Mouse (Mus musculus): ENCODE measurements around the gene Plek. TPM values are rescaled to one million over a fixed set of nuclear protein-coding genes. Genes with fewer than 3 reads are reported as not detected.
A peak's percentile ranks its signal among the peaks of the same experiment; 100 is the strongest.

The Plek gene
- polyA plus RNA-seq, 1 experiment from 2014 or later = 1.4 TPM

DNA sequence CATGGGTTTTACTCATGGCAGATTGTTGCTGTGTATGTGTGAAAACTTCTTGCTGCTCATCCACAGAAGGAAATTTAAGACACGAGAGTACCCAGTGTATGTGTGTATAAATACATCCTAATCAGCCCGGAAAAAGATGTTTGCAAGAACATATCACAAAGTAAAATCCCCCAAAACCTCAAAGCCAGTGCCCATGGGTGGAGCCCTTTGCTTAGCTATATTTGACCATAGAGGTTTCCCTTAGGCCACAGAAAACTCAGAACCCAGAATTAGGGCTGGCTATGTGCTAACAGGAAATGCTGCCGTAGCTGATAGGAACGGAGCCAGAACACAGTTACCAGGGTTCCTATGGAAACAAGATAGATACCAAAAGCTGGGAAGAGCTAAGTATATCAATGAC lies 75.2 kb downstream of the Plek start:
- 68% methylated on average over 4 of the region's 4 CpGs for WGBS
- H3K9me3 ChIP-seq (replicated peaks; ENCODE audit: low read length) = no peaks in the 10 kb centered on the region
- no peak overlapping the region for H3K9ac ChIP-seq (ENCODE audit: low read depth, low read length)
- no peak for TF ChIP-seq CTCF (IDR thresholded peaks at IDR 0.05; ENCODE audit: low read depth)
- no peak overlapping the region for H3K4me2 ChIP-seq (ENCODE audit: low read length)
- H3K27ac ChIP-seq = no peak overlapping the region
- no peaks in the 10 kb centered on the region for H3K27me3 ChIP-seq (ENCODE audit: insufficient read depth, low read length)
- DNase-seq (ENCODE audit: low spot score) (peak; percentile 26), ATAC-seq (replicated peaks; ENCODE audit: low FRiP score, low read depth) (no peak)
- H3K4me3 ChIP-seq (replicated peaks; ENCODE audit: low read depth, low read length) = no peak overlapping the region
- no peaks in the 10 kb centered on the region for H3K36me3 ChIP-seq (ENCODE audit: insufficient read depth, low read length)
- H3K4me1 ChIP-seq (replicated peaks; ENCODE audit: insufficient read depth, low read length) = no peaks in the 10 kb centered on the region

- no peak overlapping the region for H3K27ac ChIP-seq
- H3K9ac ChIP-seq (ENCODE audit: low read depth, low read length) = no peak overlapping the region
- 72% methylated on average over 1 of the region's 1 CpGs for WGBS
- no peaks in the 10 kb centered on the region for H3K36me3 ChIP-seq (ENCODE audit: insufficient read depth, low read length)
- DNase-seq (ENCODE audit: low spot score) (no peak), ATAC-seq (replicated peaks; ENCODE audit: low FRiP score, low read depth) (no peak)
- no peaks in the 10 kb centered on the region for H3K27me3 ChIP-seq (ENCODE audit: insufficient read depth, low read length)
- no peaks in the 10 kb centered on the region for H3K4me1 ChIP-seq (replicated peaks; ENCODE audit: insufficient read depth, low read length)
- H3K4me3 ChIP-seq (replicated peaks; ENCODE audit: low read depth, low read length) = no peak overlapping the region
- no peak overlapping the region for H3K4me2 ChIP-seq (ENCODE audit: low read length)
- TF ChIP-seq CTCF (IDR thresholded peaks at IDR 0.05; ENCODE audit: low read depth) = no peak
- no peaks in the 10 kb centered on the region for H3K9me3 ChIP-seq (replicated peaks; ENCODE audit: low read length)
Measured at GRCm38 (mm10) chr11:16973086-16973485, 79.1 kb downstream of the Plek start.

DNA sequence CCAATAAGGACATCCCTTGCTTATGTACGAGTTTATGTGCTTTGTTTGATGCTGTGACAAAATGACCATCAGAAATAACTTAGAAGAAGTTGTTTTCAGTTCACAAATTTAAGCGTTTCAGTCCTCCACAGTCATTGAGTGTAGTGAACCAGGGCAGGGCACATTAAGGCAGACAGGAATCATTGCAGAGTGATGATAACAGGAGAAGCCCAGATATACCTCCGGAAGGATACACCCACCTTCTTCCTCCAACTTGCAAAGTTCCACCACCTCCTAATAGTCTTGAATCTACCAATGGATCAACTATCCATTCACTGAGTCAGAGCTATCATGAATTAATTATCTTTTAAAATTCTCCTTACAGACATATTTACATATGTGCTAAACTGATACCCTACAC lies 80.2 kb downstream of the Plek start:
- Histone ChIP-seq H3K36me3 (ENCODE audit: insufficient read depth, low read length) (no peaks in the 10 kb centered on the region), H3K27me3 (ENCODE audit: insufficient read depth, low read length) (no peaks in the 10 kb centered on the region), H3K4me3 (replicated peaks; ENCODE audit: low read depth, low read length) (no peak overlapping the region), H3K4me2 (ENCODE audit: low read length) (no peak overlapping the region), H3K27ac (no peak overlapping the region), H3K4me1 (replicated peaks; ENCODE audit: insufficient read depth, low read length) (no peaks in the 10 kb centered on the region), H3K9me3 (replicated peaks; ENCODE audit: low read length) (no peaks in the 10 kb centered on the region), H3K9ac (ENCODE audit: low read depth, low read length) (no peak overlapping the region)
- DNase-seq (ENCODE audit: low spot score) = no peak
- TF ChIP-seq CTCF (IDR thresholded peaks at IDR 0.05; ENCODE audit: low read depth) = no peak
- no peak for ATAC-seq (replicated peaks; ENCODE audit: low FRiP score, low read depth)
- WGBS = 87% methylated on average over 3 of the region's 3 CpGs

DNA sequence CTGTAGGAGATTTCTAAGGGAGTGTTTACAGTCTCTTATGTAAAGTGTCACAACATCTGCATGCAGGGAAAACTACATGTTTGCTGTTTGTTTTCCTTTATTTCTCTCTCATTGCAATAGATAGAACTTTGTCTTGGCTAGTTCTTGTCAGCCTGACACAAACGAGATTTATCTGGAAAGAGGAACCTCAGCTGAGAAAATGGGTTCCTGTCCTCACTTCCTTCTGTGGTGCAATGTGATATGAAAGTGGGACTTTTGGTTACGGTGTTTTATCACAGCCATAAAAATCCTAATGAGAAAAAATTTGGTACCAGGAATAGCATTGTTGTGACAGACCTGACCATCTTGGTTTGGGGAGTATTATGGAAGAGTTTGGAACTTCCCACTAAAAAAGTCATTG lies 82.5 kb downstream of the Plek start:
- H3K4me2 ChIP-seq (ENCODE audit: low read length) = no peak overlapping the region
- H3K27ac ChIP-seq = no peak overlapping the region
- no peak for DNase-seq (ENCODE audit: low spot score)
- no peak overlapping the region for H3K4me3 ChIP-seq (replicated peaks; ENCODE audit: low read depth, low read length)
- H3K4me1 ChIP-seq (replicated peaks; ENCODE audit: insufficient read depth, low read length) = no peaks in the 10 kb centered on the region
- ATAC-seq (replicated peaks; ENCODE audit: low FRiP score, low read depth) = no peak
- H3K36me3 ChIP-seq (ENCODE audit: insufficient read depth, low read length) = no peaks in the 10 kb centered on the region
- H3K9ac ChIP-seq (ENCODE audit: low read depth, low read length) = no peak overlapping the region
- no peaks in the 10 kb centered on the region for H3K9me3 ChIP-seq (replicated peaks; ENCODE audit: low read length)
- H3K27me3 ChIP-seq (ENCODE audit: insufficient read depth, low read length) = no peaks in the 10 kb centered on the region
- no peak for TF ChIP-seq CTCF (IDR thresholded peaks at IDR 0.05; ENCODE audit: low read depth)
- 52% methylated on average over 2 of the region's 2 CpGs for WGBS

DNA sequence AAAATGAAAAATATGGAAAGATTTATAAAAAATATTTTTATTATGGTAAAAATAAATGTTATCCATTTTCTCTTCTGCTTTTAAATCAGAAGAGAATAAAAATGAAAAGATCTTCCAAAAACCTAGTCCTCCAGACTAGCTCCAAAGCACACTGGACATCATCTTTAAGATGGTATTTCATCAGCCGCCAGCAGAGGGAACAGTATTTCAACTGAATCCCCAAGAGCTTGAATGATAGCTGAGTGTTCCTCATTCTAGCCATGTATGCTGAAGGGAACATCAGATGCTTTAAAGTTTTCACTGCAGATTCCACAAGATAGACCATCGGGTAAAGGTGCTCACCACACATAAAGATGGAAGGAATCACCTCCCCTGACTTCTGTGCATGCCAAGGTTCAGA lies 84.4 kb downstream of the Plek start:
- peak; percentile 62; the same call in 1 of the 2 replicates for TF ChIP-seq CTCF (IDR thresholded peaks at IDR 0.05; ENCODE audit: low read depth)
- Histone ChIP-seq H3K9ac (ENCODE audit: low read depth, low read length) (no peak overlapping the region), H3K27ac (no peak overlapping the region), H3K4me1 (replicated peaks; ENCODE audit: insufficient read depth, low read length) (no peaks in the 10 kb centered on the region), H3K4me3 (replicated peaks; ENCODE audit: low read depth, low read length) (no peak overlapping the region), H3K4me2 (ENCODE audit: low read length) (no peak overlapping the region), H3K27me3 (ENCODE audit: insufficient read depth, low read length) (no peaks in the 10 kb centered on the region), H3K36me3 (ENCODE audit: insufficient read depth, low read length) (no peaks in the 10 kb centered on the region), H3K9me3 (replicated peaks; ENCODE audit: low read length) (no peaks in the 10 kb centered on the region)
- 35% methylated on average over 2 of the region's 2 CpGs for WGBS
- DNase-seq (ENCODE audit: low spot score) = peak; percentile 69
- ATAC-seq (replicated peaks; ENCODE audit: low FRiP score, low read depth) = no peak

- 93% methylated on average over 1 of the region's 1 CpGs for WGBS
- TF ChIP-seq CTCF (IDR thresholded peaks at IDR 0.05; ENCODE audit: low read depth) = no peak
- no peak overlapping the region for H3K4me3 ChIP-seq (replicated peaks; ENCODE audit: low read depth, low read length)
- H3K27ac ChIP-seq = no peak overlapping the region
- no peaks in the 10 kb centered on the region for H3K9me3 ChIP-seq (replicated peaks; ENCODE audit: low read length)
- no peak overlapping the region for H3K9ac ChIP-seq (ENCODE audit: low read depth, low read length)
- ATAC-seq (replicated peaks; ENCODE audit: low FRiP score, low read depth) = no peak
- no peak for DNase-seq (ENCODE audit: low spot score)
- no peaks in the 10 kb centered on the region for H3K36me3 ChIP-seq (ENCODE audit: insufficient read depth, low read length)
- H3K4me1 ChIP-seq (replicated peaks; ENCODE audit: insufficient read depth, low read length) = no peaks in the 10 kb centered on the region
- no peak overlapping the region for H3K4me2 ChIP-seq (ENCODE audit: low read length)
- no peaks in the 10 kb centered on the region for H3K27me3 ChIP-seq (ENCODE audit: insufficient read depth, low read length)
Measured at GRCm38 (mm10) chr11:16958520-16958919, 93.7 kb downstream of the Plek start.

DNA sequence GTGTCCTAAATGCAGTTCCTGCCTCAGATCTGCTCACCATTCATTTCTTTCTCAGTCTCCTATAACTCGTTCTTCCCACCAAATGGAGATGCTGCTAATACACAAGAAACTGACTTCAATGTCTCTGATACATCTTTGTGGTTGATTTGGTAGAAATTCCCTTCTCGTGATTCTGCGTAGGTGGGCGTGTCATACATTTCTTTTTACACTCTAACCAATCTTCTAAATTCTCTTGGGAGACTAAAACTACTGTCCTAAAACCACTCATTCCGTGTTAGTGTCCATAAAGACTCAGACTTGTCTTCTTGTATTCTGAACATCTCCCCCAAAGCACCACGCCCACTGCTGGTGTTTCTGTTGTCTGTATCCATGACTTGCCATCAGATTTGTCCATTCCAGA lies 95.2 kb downstream of the Plek start:
- TF ChIP-seq CTCF (IDR thresholded peaks at IDR 0.05; ENCODE audit: low read depth) = no peak
- ATAC-seq (replicated peaks; ENCODE audit: low FRiP score, low read depth) (no peak), DNase-seq (ENCODE audit: low spot score) (no peak)
- Histone ChIP-seq H3K4me1 (replicated peaks; ENCODE audit: insufficient read depth, low read length) (no peaks in the 10 kb centered on the region), H3K27me3 (ENCODE audit: insufficient read depth, low read length) (no peaks in the 10 kb centered on the region), H3K9ac (ENCODE audit: low read depth, low read length) (no peak overlapping the region), H3K27ac (no peak overlapping the region), H3K4me2 (ENCODE audit: low read length) (no peak overlapping the region), H3K9me3 (replicated peaks; ENCODE audit: low read length) (no peaks in the 10 kb centered on the region), H3K4me3 (replicated peaks; ENCODE audit: low read depth, low read length) (no peak overlapping the region), H3K36me3 (ENCODE audit: insufficient read depth, low read length) (no peaks in the 10 kb centered on the region)
- WGBS = 89% methylated on average over 6 of the region's 6 CpGs

Data from kidney, postnatal 0 days (tissue).